Mouse (Mus musculus): Measurements from ENCODE around the gene Trmt112.

DNA sequence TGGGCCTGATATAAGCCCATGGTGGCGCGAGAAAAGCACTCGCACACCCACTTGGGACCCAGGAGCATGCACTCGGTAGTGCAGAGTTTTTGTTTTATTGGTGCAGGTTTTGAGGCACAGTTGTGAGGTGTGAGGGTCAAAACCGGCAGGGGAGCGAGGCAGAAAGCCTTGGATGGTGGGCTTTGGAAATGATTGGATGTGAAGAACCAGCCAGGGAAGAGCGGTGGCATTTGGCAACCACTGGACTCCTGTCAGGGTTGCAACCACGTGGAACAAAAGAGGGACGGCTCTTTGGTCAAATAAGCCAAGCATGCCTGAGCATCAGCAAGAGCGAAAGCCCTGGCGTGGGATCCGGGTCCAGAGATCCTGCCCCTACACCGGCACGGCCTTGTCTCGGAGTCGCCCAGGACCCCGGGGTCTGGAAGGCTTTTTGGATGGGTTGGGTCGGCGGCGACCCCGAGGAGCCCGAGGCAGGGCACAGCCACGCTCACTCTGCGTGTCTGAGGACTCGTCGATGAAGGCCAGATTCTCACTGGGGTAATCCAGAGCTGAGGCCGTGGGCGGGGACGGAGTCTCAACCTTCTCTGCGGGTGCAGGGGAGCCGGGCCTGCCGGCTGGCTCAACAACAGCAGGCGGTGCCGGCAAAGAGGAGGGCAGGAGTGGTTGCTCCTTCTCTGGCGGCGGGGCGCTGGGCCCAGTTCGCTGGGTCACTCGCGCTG lies 16.3 kb downstream of the Trmt112 start:
- TF ChIP-seq POLR2A (IDR thresholded peaks at IDR 0.05; ENCODE audit: low read depth, low read length) (no peak), CTCF (conservative IDR thresholded peaks at IDR 0.05; ENCODE audit: insufficient read depth, insufficient read length, low read depth, low read length) (no peak)

Data from kidney, adult 2 months (tissue).